Mouse (Mus musculus) heart, embryonic 16.5 days (tissue): ENCODE measurements around the gene Kctd19. TPM values are rescaled to one million over a fixed set of nuclear protein-coding genes. Genes with fewer than 3 reads are reported as not detected.

ENCODE experiments used
- ATAC-seq: fragments of 200-750 bp; cut with Nextera tagmentation; replicated peaks from 2 replicates; pipeline ENCODE4 v1.8.0; 2017; ENCODE audit warnings: moderate number of reproducible peaks; ENCODE audit not compliant: insufficient read depth, low FRiP score; ENCODE audit errors: extremely low read depth
- H3K27ac ChIP-seq: fragments of 300-500 bp; sonication (generic); 2 replicates; pipeline ENCODE4 v1.5.1; 2014; ENCODE audit warnings: mild to moderate bottlenecking, low read length, control low read depth, moderate library complexity
- H3K27me3 ChIP-seq: fragments of 300-500 bp; sonication (generic); 2 replicates; pipeline ENCODE4 v1.6.1; 2014; ENCODE audit warnings: low read length, mixed read lengths; ENCODE audit not compliant: control insufficient read depth, insufficient read depth
- H3K36me3 ChIP-seq: fragments of 300-500 bp; sonication (generic); 2 replicates; pipeline ENCODE4 v1.6.1; 2014; ENCODE audit not compliant: control insufficient read depth, insufficient read depth
- H3K4me1 ChIP-seq: fragments of 300-500 bp; sonication (generic); 2 replicates; pipeline ENCODE4 v1.6.1; 2014; ENCODE audit warnings: low read length, mixed read lengths; ENCODE audit not compliant: control insufficient read depth, insufficient read depth
- H3K4me2 ChIP-seq: fragments of 300-500 bp; sonication (generic); 2 replicates; pipeline ENCODE4 v1.6.1; 2014; ENCODE audit warnings: low read depth, mild to moderate bottlenecking, control low read depth, low read length
- H3K4me3 ChIP-seq: fragments of 300-500 bp; sonication (generic); 2 replicates; pipeline ENCODE4 v1.5.1; 2014; ENCODE audit warnings: mild to moderate bottlenecking, control low read depth, low read length
- H3K9ac ChIP-seq: fragments of 300-500 bp; sonication (generic); 2 replicates; pipeline ENCODE4 v1.6.1; 2014; ENCODE audit warnings: low read length, control low read depth
- H3K9me3 ChIP-seq: fragments of 300-500 bp; sonication (generic); replicated peaks from 2 replicates; pipeline ENCODE4 v1.6.1; 2016; ENCODE audit warnings: low read length; ENCODE audit not compliant: control insufficient read depth
- WGBS: fragments of 180-500 bp; shearing (Covaris S2); extraction: QIAGEN DNeasy Blood & Tissue Kit; methylation state at CpG from one replicate; pipeline ENCODE4 v1.1.7; 2014; 5-methylcytosine and 5-hydroxymethylcytosine counted together
- polyA plus RNA-seq: library from polyadenylated mRNA; unstranded; fragments of >200 nt; fragmentation: Nextera tagmentation; extraction: Ambion mirVana; gene quantifications from 2 replicates; pipeline ENCODE4 v1.2.1, GENCODE M21; 2015

Gene Kctd19
- polyA plus RNA-seq, 1 experiment from 2014 or later: 0.07 TPM

- Histone ChIP-seq H3K9me3 (no peaks in the 10 kb centered on the region), H3K36me3 (no peaks in the 10 kb centered on the region), H3K4me3 (no peak overlapping the region), H3K9ac (no peak overlapping the region), H3K27me3 (no peaks in the 10 kb centered on the region), H3K4me2 (no peak overlapping the region), H3K27ac (no peak overlapping the region), H3K4me1 (peaks cover 2% of the 10 kb centered on the region; the same call in 1 of the 2 replicates)
- 83% methylated on average over 14 of the region's 14 CpGs for WGBS
- no peak for ATAC-seq
Measured at GRCm38 (mm10) chr8:105356681-105357080, 56.6 kb downstream of the Kctd19 start.

- no peak overlapping the region for H3K27ac ChIP-seq
- H3K36me3 ChIP-seq: no peaks in the 10 kb centered on the region
- peak; percentile 58; the same call in 1 of the 2 replicates for ATAC-seq
- 67% methylated on average over 26 of the region's 26 CpGs for WGBS
- H3K27me3 ChIP-seq: peaks cover 2% of the 10 kb centered on the region; the same call in 1 of the 2 replicates
- H3K4me2 ChIP-seq: no peak overlapping the region
- no peaks in the 10 kb centered on the region for H3K9me3 ChIP-seq
- no peak overlapping the region for H3K9ac ChIP-seq
- H3K4me3 ChIP-seq: no peak overlapping the region
- H3K4me1 ChIP-seq: peaks cover 3% of the 10 kb centered on the region; the same call in 1 of the 2 replicates
Measured at GRCm38 (mm10) chr8:105355179-105356024, 57.9 kb downstream of the Kctd19 start.

- H3K27ac ChIP-seq: no peak overlapping the region
- WGBS: 87% methylated on average over 4 of the region's 4 CpGs
- peaks cover 2% of the 10 kb centered on the region; the same call in 1 of the 2 replicates for H3K27me3 ChIP-seq
- no peak overlapping the region for H3K9ac ChIP-seq
- no peak for ATAC-seq
- no peak overlapping the region for H3K4me2 ChIP-seq
- no peaks in the 10 kb centered on the region for H3K9me3 ChIP-seq
- H3K4me3 ChIP-seq: no peak overlapping the region
- H3K36me3 ChIP-seq: no peaks in the 10 kb centered on the region
- H3K4me1 ChIP-seq: peaks cover 11% of the 10 kb centered on the region
Measured at GRCm38 (mm10) chr8:105354549-105354948, 58.8 kb downstream of the Kctd19 start.

GRCm38 (mm10) chr8:105353583-105354135 is 59.6 kb downstream of the Kctd19 start:
- no peaks in the 10 kb centered on the region for H3K9me3 ChIP-seq
- H3K4me2 ChIP-seq: no peak overlapping the region
- no peaks in the 10 kb centered on the region for H3K36me3 ChIP-seq
- 62% methylated on average over 8 of the region's 8 CpGs for WGBS
- H3K27me3 ChIP-seq: peaks cover 2% of the 10 kb centered on the region; the same call in 1 of the 2 replicates
- no peak overlapping the region for H3K4me3 ChIP-seq
- peaks cover 13% of the 10 kb centered on the region for H3K4me1 ChIP-seq
- ATAC-seq: no peak
- no peak overlapping the region for H3K9ac ChIP-seq
- H3K27ac ChIP-seq: no peak overlapping the region

GRCm38 (mm10) chr8:105350186-105350585 is 63.1 kb downstream of the Kctd19 start:
- Histone ChIP-seq H3K4me3 (peak overlapping the region; percentile 73; the same call in 1 of the 2 replicates), H3K4me2 (peak overlapping the region; percentile 87), H3K9me3 (no peaks in the 10 kb centered on the region), H3K27ac (no peak overlapping the region), H3K27me3 (peaks cover 2% of the 10 kb centered on the region; the same call in 1 of the 2 replicates), H3K9ac (no peak overlapping the region; the same call in 1 of the 2 replicates), H3K4me1 (peaks cover 33% of the 10 kb centered on the region), H3K36me3 (no peaks in the 10 kb centered on the region)
- WGBS: 26% methylated on average over 7 of the region's 7 CpGs
- ATAC-seq: no peak

- no peak for ATAC-seq
- H3K4me1 ChIP-seq: peaks cover 42% of the 10 kb centered on the region
- H3K9me3 ChIP-seq: no peaks in the 10 kb centered on the region
- H3K4me2 ChIP-seq: peak overlapping the region; percentile 87
- peak overlapping the region; percentile 73 for H3K9ac ChIP-seq
- peaks cover 2% of the 10 kb centered on the region; the same call in 1 of the 2 replicates for H3K27me3 ChIP-seq
- no peak overlapping the region for H3K27ac ChIP-seq
- under 1% methylated on average over 44 of the region's 48 CpGs for WGBS
- H3K36me3 ChIP-seq: no peaks in the 10 kb centered on the region
- H3K4me3 ChIP-seq: peak overlapping the region; percentile 73
Measured at GRCm38 (mm10) chr8:105349096-105349771, 64.1 kb downstream of the Kctd19 start.

- Histone ChIP-seq H3K4me3 (peak within 1 kb of the TSS; percentile 73), H3K27me3 (peaks cover 2% of the 10 kb centered on the region; the same call in 1 of the 2 replicates), H3K4me1 (peaks cover 44% of the 10 kb centered on the region), H3K4me2 (peak within 1 kb of the TSS; percentile 87), H3K9ac (peak within 1 kb of the TSS; percentile 87), H3K9me3 (no peaks in the 10 kb centered on the region), H3K27ac (peak within 1 kb of the TSS; percentile 92), H3K36me3 (no peaks in the 10 kb centered on the region)
- under 1% methylated on average over 34 of the region's 34 CpGs for WGBS
- no peak for ATAC-seq
Measured at GRCm38 (mm10) chr8:105348450-105349095, 64.7 kb downstream of the Kctd19 start, which contains the start of gene Slc9a5. Gene Slc9a5 (plus strand): TSS chr8:105348843.

- peak; percentile 88 for ATAC-seq
- peak within 1 kb of the TSS; percentile 73 for H3K4me3 ChIP-seq
- WGBS: under 1% methylated on average over 53 of the region's 53 CpGs
- H3K9me3 ChIP-seq: no peaks in the 10 kb centered on the region
- H3K27me3 ChIP-seq: peaks cover 2% of the 10 kb centered on the region; the same call in 1 of the 2 replicates
- peak within 1 kb of the TSS; percentile 87 for H3K4me2 ChIP-seq
- H3K27ac ChIP-seq: peak within 1 kb of the TSS; percentile 92
- H3K36me3 ChIP-seq: no peaks in the 10 kb centered on the region
- H3K4me1 ChIP-seq: peaks cover 44% of the 10 kb centered on the region
- peak within 1 kb of the TSS; percentile 87 for H3K9ac ChIP-seq
Measured at GRCm38 (mm10) chr8:105347428-105348221, 65.7 kb downstream of the Kctd19 start, which contains the start of gene Fhod1. Gene Fhod1 (minus strand): TSS chr8:105347953.
